Mouse (Mus musculus): ENCODE data around the gene A530016L24Rik. TPM values are rescaled to one million over a fixed set of nuclear protein-coding genes. Genes with fewer than 3 reads are reported as not detected.

Gene A530016L24Rik
- polyA plus RNA-seq, 1 experiment from 2014 or later: not detected

GRCm38 (mm10) chr12:112539466-112539965, 50.3 kb downstream of the A530016L24Rik start:
- no peaks in the 10 kb centered on the region for H3K9me3 ChIP-seq (ENCODE audit: control insufficient read depth, low read length)
- DNase-seq (ENCODE audit: low spot score): no peak
- H3K4me3 ChIP-seq (ENCODE audit: low read depth, low read length): no peak overlapping the region
- H3K4me2 ChIP-seq (ENCODE audit: low read depth): no peak overlapping the region
- no peak overlapping the region for H3K27ac ChIP-seq (ENCODE audit: low read depth, low read length)
- WGBS: 90% methylated on average over 7 of the region's 7 CpGs
- ATAC-seq (ENCODE audit: insufficient read depth, low FRiP score, low TSS enrichment): no peak
- H3K9ac ChIP-seq (ENCODE audit: low read length): no peak overlapping the region
- no peaks in the 10 kb centered on the region for H3K36me3 ChIP-seq (ENCODE audit: control insufficient read depth, insufficient read depth, low read length)
- peaks cover 7% of the 10 kb centered on the region for H3K4me1 ChIP-seq (ENCODE audit: control insufficient read depth, insufficient read depth, low read length)
- no peaks in the 10 kb centered on the region for H3K27me3 ChIP-seq (ENCODE audit: control insufficient read depth, insufficient read depth, low read length)

- Histone ChIP-seq H3K4me3 (ENCODE audit: low read depth, low read length) (no peak overlapping the region), H3K27ac (ENCODE audit: low read depth, low read length) (no peak overlapping the region), H3K36me3 (ENCODE audit: control insufficient read depth, insufficient read depth, low read length) (no peaks in the 10 kb centered on the region), H3K9me3 (ENCODE audit: control insufficient read depth, low read length) (no peaks in the 10 kb centered on the region), H3K4me2 (ENCODE audit: low read depth) (no peak overlapping the region), H3K9ac (ENCODE audit: low read length) (no peak overlapping the region), H3K27me3 (ENCODE audit: control insufficient read depth, insufficient read depth, low read length) (no peaks in the 10 kb centered on the region), H3K4me1 (ENCODE audit: control insufficient read depth, insufficient read depth, low read length) (peaks cover 11% of the 10 kb centered on the region)
- 91% methylated on average over 12 of the region's 12 CpGs for WGBS
- ATAC-seq (ENCODE audit: insufficient read depth, low FRiP score, low TSS enrichment) (no peak), DNase-seq (ENCODE audit: low spot score) (no peak)
Measured at GRCm38 (mm10) chr12:112540321-112540720, 51.1 kb downstream of the A530016L24Rik start.

GRCm38 (mm10) chr12:112541483-112542091, 52.3 kb downstream of the A530016L24Rik start:
- Histone ChIP-seq H3K27ac (ENCODE audit: low read depth, low read length) (no peak overlapping the region), H3K4me1 (ENCODE audit: control insufficient read depth, insufficient read depth, low read length) (peaks cover 16% of the 10 kb centered on the region), H3K9ac (ENCODE audit: low read length) (no peak overlapping the region), H3K9me3 (ENCODE audit: control insufficient read depth, low read length) (no peaks in the 10 kb centered on the region), H3K36me3 (ENCODE audit: control insufficient read depth, insufficient read depth, low read length) (no peaks in the 10 kb centered on the region), H3K27me3 (ENCODE audit: control insufficient read depth, insufficient read depth, low read length) (no peaks in the 10 kb centered on the region), H3K4me3 (ENCODE audit: low read depth, low read length) (no peak overlapping the region), H3K4me2 (ENCODE audit: low read depth) (no peak overlapping the region)
- ATAC-seq (ENCODE audit: insufficient read depth, low FRiP score, low TSS enrichment): peak; percentile 13; the same call in 1 of the 2 replicates
- WGBS: 39% methylated on average over 8 of the region's 8 CpGs
- DNase-seq (ENCODE audit: low spot score): peak; percentile 34

GRCm38 (mm10) chr12:112542257-112542919, 53.1 kb downstream of the A530016L24Rik start:
- H3K4me1 ChIP-seq (ENCODE audit: control insufficient read depth, insufficient read depth, low read length): peaks cover 16% of the 10 kb centered on the region
- no peak overlapping the region for H3K27ac ChIP-seq (ENCODE audit: low read depth, low read length)
- ATAC-seq (ENCODE audit: insufficient read depth, low FRiP score, low TSS enrichment): 0 out of 2 replicates have a peak, but pooled peaks have one; percentile 40
- H3K4me2 ChIP-seq (ENCODE audit: low read depth): no peak overlapping the region
- H3K36me3 ChIP-seq (ENCODE audit: control insufficient read depth, insufficient read depth, low read length): no peaks in the 10 kb centered on the region
- 61% methylated on average over 13 of the region's 13 CpGs for WGBS
- no peak overlapping the region for H3K9ac ChIP-seq (ENCODE audit: low read length)
- no peaks in the 10 kb centered on the region for H3K9me3 ChIP-seq (ENCODE audit: control insufficient read depth, low read length)
- no peak overlapping the region for H3K4me3 ChIP-seq (ENCODE audit: low read depth, low read length)
- H3K27me3 ChIP-seq (ENCODE audit: control insufficient read depth, insufficient read depth, low read length): no peaks in the 10 kb centered on the region
- DNase-seq (ENCODE audit: low spot score): no peak

GRCm38 (mm10) chr12:112542920-112543300, 53.7 kb downstream of the A530016L24Rik start:
- ATAC-seq (ENCODE audit: insufficient read depth, low FRiP score, low TSS enrichment): peak; percentile 54
- 5% methylated on average over 11 of the region's 11 CpGs for WGBS
- no peak overlapping the region for H3K9ac ChIP-seq (ENCODE audit: low read length)

GRCm38 (mm10) chr12:112543941-112544340, 54.7 kb downstream of the A530016L24Rik start:
- no peaks in the 10 kb centered on the region for H3K9me3 ChIP-seq (ENCODE audit: control insufficient read depth, low read length)
- H3K27me3 ChIP-seq (ENCODE audit: control insufficient read depth, insufficient read depth, low read length): no peaks in the 10 kb centered on the region
- ATAC-seq (ENCODE audit: insufficient read depth, low FRiP score, low TSS enrichment): no peak
- no peak for DNase-seq (ENCODE audit: low spot score)
- no peak overlapping the region for H3K27ac ChIP-seq (ENCODE audit: low read depth, low read length)
- no peak overlapping the region for H3K4me2 ChIP-seq (ENCODE audit: low read depth)
- H3K4me1 ChIP-seq (ENCODE audit: control insufficient read depth, insufficient read depth, low read length): peaks cover 16% of the 10 kb centered on the region
- no peak overlapping the region for H3K9ac ChIP-seq (ENCODE audit: low read length)
- no peaks in the 10 kb centered on the region for H3K36me3 ChIP-seq (ENCODE audit: control insufficient read depth, insufficient read depth, low read length)
- WGBS: 75% methylated on average over 9 of the region's 9 CpGs
- H3K4me3 ChIP-seq (ENCODE audit: low read depth, low read length): no peak overlapping the region

More at GRCm38 (mm10) chr12:112542920-112543300, 53.7 kb downstream of the A530016L24Rik start:
- Histone ChIP-seq H3K4me3 (ENCODE audit: low read depth, low read length) (no peak overlapping the region), H3K27me3 (ENCODE audit: control insufficient read depth, insufficient read depth, low read length) (no peaks in the 10 kb centered on the region), H3K36me3 (ENCODE audit: control insufficient read depth, insufficient read depth, low read length) (no peaks in the 10 kb centered on the region), H3K27ac (ENCODE audit: low read depth, low read length) (no peak overlapping the region), H3K4me1 (ENCODE audit: control insufficient read depth, insufficient read depth, low read length) (peaks cover 16% of the 10 kb centered on the region), H3K9me3 (ENCODE audit: control insufficient read depth, low read length) (no peaks in the 10 kb centered on the region), H3K4me2 (ENCODE audit: low read depth) (no peak overlapping the region)
- peak; percentile 93 for DNase-seq (ENCODE audit: low spot score)

- H3K9ac ChIP-seq (ENCODE audit: low read length): no peak overlapping the region
Measured at GRCm38 (mm10) chr12:112544946-112545701, 55.9 kb downstream of the A530016L24Rik start.

GRCm38 (mm10) chr12:112546110-112546509, 56.9 kb downstream of the A530016L24Rik start:
- Histone ChIP-seq H3K27ac (ENCODE audit: low read depth, low read length) (no peak overlapping the region), H3K4me1 (ENCODE audit: control insufficient read depth, insufficient read depth, low read length) (peaks cover 16% of the 10 kb centered on the region), H3K4me2 (ENCODE audit: low read depth) (no peak overlapping the region), H3K27me3 (ENCODE audit: control insufficient read depth, insufficient read depth, low read length) (no peaks in the 10 kb centered on the region), H3K36me3 (ENCODE audit: control insufficient read depth, insufficient read depth, low read length) (no peaks in the 10 kb centered on the region), H3K4me3 (ENCODE audit: low read depth, low read length) (no peak overlapping the region), H3K9ac (ENCODE audit: low read length) (no peak overlapping the region), H3K9me3 (ENCODE audit: control insufficient read depth, low read length) (no peaks in the 10 kb centered on the region)
- 90% methylated on average over 8 of the region's 8 CpGs for WGBS
- no peak for DNase-seq (ENCODE audit: low spot score)
- ATAC-seq (ENCODE audit: insufficient read depth, low FRiP score, low TSS enrichment): no peak

More at GRCm38 (mm10) chr12:112544946-112545701, 55.9 kb downstream of the A530016L24Rik start:
- DNase-seq (ENCODE audit: low spot score) (peak; percentile 29), ATAC-seq (ENCODE audit: insufficient read depth, low FRiP score, low TSS enrichment) (no peak)
- H3K4me3 ChIP-seq (ENCODE audit: low read depth, low read length): no peak overlapping the region
- 35% methylated on average over 12 of the region's 12 CpGs for WGBS
- no peaks in the 10 kb centered on the region for H3K36me3 ChIP-seq (ENCODE audit: control insufficient read depth, insufficient read depth, low read length)
- H3K4me1 ChIP-seq (ENCODE audit: control insufficient read depth, insufficient read depth, low read length): peaks cover 16% of the 10 kb centered on the region
- H3K27me3 ChIP-seq (ENCODE audit: control insufficient read depth, insufficient read depth, low read length): no peaks in the 10 kb centered on the region
- H3K4me2 ChIP-seq (ENCODE audit: low read depth): no peak overlapping the region
- H3K27ac ChIP-seq (ENCODE audit: low read depth, low read length): peak overlapping the region; percentile 14; the same call in 1 of the 2 replicates
- H3K9me3 ChIP-seq (ENCODE audit: control insufficient read depth, low read length): no peaks in the 10 kb centered on the region
